Mouse (Mus musculus) midbrain, embryonic 11.5 days (tissue): Measurements from ENCODE around the gene Cbx5. TPM values are rescaled to one million over a fixed set of nuclear protein-coding genes. Genes with fewer than 3 reads are reported as not detected.
A peak's percentile ranks its signal among the peaks of the same experiment; 100 is the strongest.

ENCODE experiments used
- ATAC-seq: fragments of 200-750 bp; cut with Nextera tagmentation; 2 replicates; pipeline ENCODE4 v1.8.0; 2017; ENCODE audit warnings: moderate TSS enrichment, moderate library complexity; ENCODE audit not compliant: low FRiP score
- DNase-seq: peaks from one replicate; pipeline ENCODE4 v3.0.0; 2015; ENCODE audit warnings: low spot score; ENCODE audit errors: missing footprints
- H3K27ac ChIP-seq: fragments of 300-500 bp; sonication (generic); 2 replicates; pipeline ENCODE4 v1.5.1; 2014; ENCODE audit warnings: low read depth, low read length
- H3K27me3 ChIP-seq: fragments of 300-500 bp; sonication (generic); 2 replicates; pipeline ENCODE4 v1.6.1; 2014; ENCODE audit warnings: mild to moderate bottlenecking, low read length, moderate library complexity, mixed read lengths; ENCODE audit not compliant: control insufficient read depth, insufficient read depth
- H3K36me3 ChIP-seq: fragments of 300-500 bp; sonication (generic); 2 replicates; pipeline ENCODE4 v1.6.1; 2014; ENCODE audit warnings: mild to moderate bottlenecking, low read length, moderate library complexity, mixed read lengths; ENCODE audit not compliant: control insufficient read depth, insufficient read depth
- H3K4me1 ChIP-seq: fragments of 300-500 bp; sonication (generic); 2 replicates; pipeline ENCODE4 v1.6.1; 2014; ENCODE audit warnings: low read length; ENCODE audit not compliant: control insufficient read depth, insufficient read depth
- H3K4me2 ChIP-seq: fragments of 300-500 bp; sonication (generic); 2 replicates; pipeline ENCODE4 v1.6.1; 2014; ENCODE audit warnings: mild to moderate bottlenecking, moderate library complexity
- H3K4me3 ChIP-seq: fragments of 300-500 bp; sonication (generic); 2 replicates; pipeline ENCODE4 v1.5.1; 2014; ENCODE audit warnings: low read depth, low read length
- H3K9ac ChIP-seq: fragments of 300-500 bp; sonication (generic); 2 replicates; pipeline ENCODE4 v1.6.1; 2014; ENCODE audit warnings: low read length
- H3K9me3 ChIP-seq: fragments of 300-500 bp; sonication (generic); 2 replicates; pipeline ENCODE4 v1.6.1; 2016; ENCODE audit warnings: low read length; ENCODE audit not compliant: control insufficient read depth
- WGBS: fragments of 180-500 bp; shearing (Covaris S2); extraction: QIAGEN DNeasy Blood & Tissue Kit; methylation state at CpG from one replicate; pipeline ENCODE4 v1.1.7; 2014; 5-methylcytosine and 5-hydroxymethylcytosine counted together
- polyA plus RNA-seq: library from polyadenylated mRNA; unstranded; fragments of >200 nt; fragmentation: Nextera tagmentation; extraction: Ambion mirVana; gene quantifications from 2 replicates; pipeline ENCODE4 v1.2.1, GENCODE M21; 2014

Cbx5 gene
- polyA plus RNA-seq, 1 experiment from 2014 or later: 206 TPM

- DNase-seq (no peak), ATAC-seq (no peak)
- no peaks in the 10 kb centered on the region for H3K9me3 ChIP-seq
- H3K9ac ChIP-seq: no peak overlapping the region
- no peak overlapping the region for H3K4me3 ChIP-seq
- 66% methylated on average over 5 of the region's 5 CpGs for WGBS
- no peak overlapping the region for H3K4me2 ChIP-seq
- H3K36me3 ChIP-seq: no peaks in the 10 kb centered on the region
- peaks cover 99% of the 10 kb centered on the region for H3K27me3 ChIP-seq
- peaks cover 20% of the 10 kb centered on the region for H3K4me1 ChIP-seq
- H3K27ac ChIP-seq: no peak overlapping the region
Measured at GRCm38 (mm10) chr15:103173251-103173650, 66.4 kb downstream of the Cbx5 start.

DNA sequence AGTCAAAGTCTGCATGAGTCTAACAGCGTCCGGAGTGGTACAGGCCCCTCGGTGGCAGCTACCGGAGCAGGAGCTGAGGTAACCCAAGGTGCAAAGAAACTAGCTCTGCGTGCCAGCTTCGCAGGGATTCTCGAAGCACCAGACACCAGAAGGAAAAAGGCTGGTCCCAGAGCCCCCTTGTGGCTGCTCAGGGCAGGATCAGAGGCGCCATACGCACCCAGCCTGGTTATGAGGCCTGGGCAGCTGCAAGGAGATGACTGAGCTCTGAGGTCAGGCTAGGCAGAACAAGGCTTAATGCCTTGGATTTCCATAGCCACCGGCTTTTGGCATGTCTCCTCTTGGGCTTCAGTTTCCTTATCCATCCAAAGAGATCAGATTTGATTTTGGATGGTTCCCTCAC lies 67.1 kb downstream of the Cbx5 start:
- WGBS: 6% methylated on average over 10 of the region's 10 CpGs

DNA sequence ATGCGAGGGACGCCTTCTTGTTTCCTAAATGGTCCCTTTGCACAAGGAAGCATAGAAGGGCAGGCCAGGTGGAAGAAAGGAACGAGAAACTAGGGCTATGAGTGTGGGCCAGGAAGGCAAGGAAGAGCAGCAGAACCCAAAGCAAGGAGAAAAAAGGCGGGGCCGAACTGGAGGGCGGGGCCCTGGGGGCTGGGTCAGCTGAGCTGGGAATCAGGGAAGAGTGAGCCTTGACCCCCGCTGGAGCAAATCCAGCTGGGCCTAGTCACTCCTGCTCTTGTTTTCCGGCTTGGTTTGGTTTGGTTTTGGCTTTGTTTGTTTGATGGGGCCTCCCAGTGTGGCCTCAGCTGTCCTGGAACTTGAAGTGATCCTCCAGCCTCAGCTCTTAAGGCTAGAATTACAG lies 68.3 kb downstream of the Cbx5 start:
- H3K27ac ChIP-seq: no peak overlapping the region
- ATAC-seq (no peak), DNase-seq (no peak)
- H3K4me2 ChIP-seq: no peak overlapping the region
- peaks cover 26% of the 10 kb centered on the region for H3K4me1 ChIP-seq
- 5% methylated on average over 8 of the region's 8 CpGs for WGBS
- H3K9ac ChIP-seq: no peak overlapping the region
- H3K27me3 ChIP-seq: peaks cover 99% of the 10 kb centered on the region
- no peaks in the 10 kb centered on the region for H3K9me3 ChIP-seq
- no peaks in the 10 kb centered on the region for H3K36me3 ChIP-seq
- H3K4me3 ChIP-seq: no peak overlapping the region

More for the DNA sequence above, 67.1 kb downstream of the Cbx5 start:
- ATAC-seq (no peak), DNase-seq (peak; percentile 95)
- Histone ChIP-seq H3K27ac (no peak overlapping the region), H3K27me3 (peaks cover 99% of the 10 kb centered on the region), H3K4me3 (no peak overlapping the region), H3K9ac (no peak overlapping the region), H3K4me2 (no peak overlapping the region), H3K9me3 (no peaks in the 10 kb centered on the region), H3K4me1 (peaks cover 20% of the 10 kb centered on the region), H3K36me3 (no peaks in the 10 kb centered on the region)

GRCm38 (mm10) chr15:103170316-103170679 lies 69.3 kb downstream of the Cbx5 start:
- Histone ChIP-seq H3K27ac (no peak overlapping the region), H3K27me3 (peaks cover 93% of the 10 kb centered on the region)
- ATAC-seq: 0 out of 2 replicates have a peak, but pooled peaks have one; percentile 4

GRCm38 (mm10) chr15:103169612-103170315 lies 69.9 kb downstream of the Cbx5 start:
- Histone ChIP-seq H3K36me3 (no peaks in the 10 kb centered on the region), H3K9me3 (no peaks in the 10 kb centered on the region), H3K4me3 (peak overlapping the region; percentile 46), H3K9ac (peak overlapping the region; percentile 66), H3K4me1 (peaks cover 31% of the 10 kb centered on the region), H3K4me2 (peak overlapping the region; percentile 95), H3K27ac (no peak overlapping the region), H3K27me3 (peaks cover 88% of the 10 kb centered on the region)
- DNase-seq (peak; percentile 95), ATAC-seq (peak; percentile 41)
- 3% methylated on average over 26 of the region's 26 CpGs for WGBS

More at GRCm38 (mm10) chr15:103170316-103170679, 69.3 kb downstream of the Cbx5 start:
- no peak for DNase-seq
- H3K36me3 ChIP-seq: no peaks in the 10 kb centered on the region
- H3K4me2 ChIP-seq: peak overlapping the region; percentile 95
- H3K9ac ChIP-seq: 0 out of 2 replicates have a peak overlapping the region, but pooled peaks have one; percentile 66
- peaks cover 28% of the 10 kb centered on the region for H3K4me1 ChIP-seq
- H3K4me3 ChIP-seq: peak overlapping the region; percentile 46
- H3K9me3 ChIP-seq: no peaks in the 10 kb centered on the region
- WGBS: 6% methylated on average over 15 of the region's 16 CpGs

- H3K9ac ChIP-seq: peak overlapping the region; percentile 66
- no peaks in the 10 kb centered on the region for H3K9me3 ChIP-seq
- H3K4me3 ChIP-seq: peak overlapping the region; percentile 46
- H3K27ac ChIP-seq: no peak overlapping the region
- peak overlapping the region; percentile 95 for H3K4me2 ChIP-seq
- peaks cover 31% of the 10 kb centered on the region for H3K4me1 ChIP-seq
- peak; percentile 45 for ATAC-seq
- H3K36me3 ChIP-seq: no peaks in the 10 kb centered on the region
- peaks cover 82% of the 10 kb centered on the region for H3K27me3 ChIP-seq
- under 1% methylated on average over 62 of the region's 63 CpGs for WGBS
- no peak for DNase-seq
Measured at GRCm38 (mm10) chr15:103168801-103169611, 70.6 kb downstream of the Cbx5 start.

- no peaks in the 10 kb centered on the region for H3K36me3 ChIP-seq
- peaks cover 70% of the 10 kb centered on the region for H3K27me3 ChIP-seq
- H3K4me1 ChIP-seq: peaks cover 34% of the 10 kb centered on the region
- H3K4me2 ChIP-seq: no peak overlapping the region
- H3K4me3 ChIP-seq: no peak overlapping the region
- ATAC-seq: no peak
- peak; percentile 85 for DNase-seq
- H3K27ac ChIP-seq: no peak overlapping the region
- no peak overlapping the region for H3K9ac ChIP-seq
- 12% methylated on average over 3 of the region's 3 CpGs for WGBS
- no peaks in the 10 kb centered on the region for H3K9me3 ChIP-seq
Measured at GRCm38 (mm10) chr15:103167786-103168185, 71.8 kb downstream of the Cbx5 start.

GRCm38 (mm10) chr15:103167042-103167615 lies 72.5 kb downstream of the Cbx5 start, which contains the start of gene Smug1:
Gene Smug1, minus strand, starts transcription at chr15:103167092.
- DNase-seq (peak; percentile 84), ATAC-seq (no peak)
- Histone ChIP-seq H3K4me2 (no peak within 1 kb of the TSS), H3K9me3 (no peaks in the 10 kb centered on the region), H3K9ac (no peak within 1 kb of the TSS), H3K4me3 (no peak within 1 kb of the TSS), H3K36me3 (no peaks in the 10 kb centered on the region), H3K27me3 (peaks cover 63% of the 10 kb centered on the region), H3K4me1 (peaks cover 36% of the 10 kb centered on the region), H3K27ac (no peak within 1 kb of the TSS)
- WGBS: 24% methylated on average over 6 of the region's 6 CpGs

DNA sequence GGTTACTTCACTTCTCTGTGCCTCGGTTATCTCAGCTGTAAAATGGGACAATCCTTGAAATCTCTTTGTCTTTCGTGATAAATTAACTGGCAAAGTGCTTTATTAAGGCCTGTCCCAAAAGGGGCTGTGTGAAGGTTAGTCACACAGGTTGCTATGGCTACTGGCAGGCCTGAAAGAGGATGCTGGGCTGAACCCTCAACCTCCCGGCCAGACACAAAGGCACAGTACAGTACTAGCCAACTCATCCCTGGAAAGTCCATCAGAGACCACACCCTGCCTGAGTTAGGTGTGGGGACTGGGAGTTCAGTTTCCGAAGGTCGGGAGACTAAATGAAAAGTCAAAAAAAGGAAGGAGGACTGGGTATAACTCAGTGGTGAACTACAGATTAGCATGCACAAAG lies 73.7 kb downstream of the Cbx5 start:
- Histone ChIP-seq H3K4me1 (peaks cover 36% of the 10 kb centered on the region), H3K9ac (no peak overlapping the region), H3K4me2 (no peak overlapping the region), H3K4me3 (no peak overlapping the region), H3K9me3 (no peaks in the 10 kb centered on the region), H3K27ac (no peak overlapping the region), H3K36me3 (no peaks in the 10 kb centered on the region), H3K27me3 (peaks cover 51% of the 10 kb centered on the region)
- no peak for DNase-seq
- WGBS: 33% methylated on average over 5 of the region's 5 CpGs
- ATAC-seq: no peak
